Mouse (Mus musculus): ENCODE measurements around the gene Skil. TPM values are rescaled to one million over a fixed set of nuclear protein-coding genes. Genes with fewer than 3 reads are reported as not detected.
"Not testable (repeated sequence)": the region's sequence is repeated elsewhere in the genome, so short reads cannot be mapped to it uniquely, and the experiment has no call there.

The Skil gene
- total RNA-seq, 2 experiments from 2014 or later: 9.6 to 10.5 TPM

DNA sequence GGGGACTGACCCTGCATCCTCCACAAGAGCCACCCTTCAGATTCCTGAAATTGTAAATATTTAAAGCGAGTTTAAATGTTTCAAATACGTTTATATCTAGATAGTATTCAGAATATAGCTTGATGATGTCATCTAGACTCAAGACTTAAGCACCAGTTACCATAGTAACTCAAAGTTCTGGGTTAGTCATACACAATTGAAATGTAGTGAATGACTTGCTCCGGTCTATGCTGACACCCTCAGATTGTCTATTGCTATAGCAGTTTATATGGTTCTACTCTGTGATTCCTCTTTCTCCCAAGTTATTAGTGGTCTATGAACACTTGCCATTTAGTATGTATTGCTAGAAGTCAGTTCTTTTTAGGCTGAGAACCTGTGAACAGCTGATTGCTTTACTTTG, 14.2 kb downstream of the Skil start:
- no peak for DNase-seq
- intact Hi-C loops (cut with DNase I): no loop called here

DNA sequence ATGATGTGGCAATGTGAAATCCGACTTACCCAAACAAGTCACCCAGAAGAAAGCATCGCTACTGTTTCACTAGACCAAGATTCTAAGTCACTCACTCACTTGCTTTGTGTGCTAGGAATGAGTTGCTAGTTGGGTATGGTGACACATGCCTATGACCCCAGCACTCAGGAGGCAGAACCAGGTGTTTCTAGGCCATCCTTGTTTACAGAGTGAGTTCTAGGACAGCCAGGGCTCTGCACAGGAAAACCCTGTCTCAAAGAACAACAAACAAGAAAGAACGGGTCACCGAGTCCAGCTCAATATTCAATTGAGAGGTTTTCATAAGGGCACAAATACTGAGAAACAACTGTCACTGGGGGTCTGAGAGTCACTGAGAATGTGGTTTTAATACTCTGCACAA, 28.2 kb downstream of the Skil start:
- intact Hi-C loops (cut with DNase I): no loop called here
- DNase-seq: no peak

DNA sequence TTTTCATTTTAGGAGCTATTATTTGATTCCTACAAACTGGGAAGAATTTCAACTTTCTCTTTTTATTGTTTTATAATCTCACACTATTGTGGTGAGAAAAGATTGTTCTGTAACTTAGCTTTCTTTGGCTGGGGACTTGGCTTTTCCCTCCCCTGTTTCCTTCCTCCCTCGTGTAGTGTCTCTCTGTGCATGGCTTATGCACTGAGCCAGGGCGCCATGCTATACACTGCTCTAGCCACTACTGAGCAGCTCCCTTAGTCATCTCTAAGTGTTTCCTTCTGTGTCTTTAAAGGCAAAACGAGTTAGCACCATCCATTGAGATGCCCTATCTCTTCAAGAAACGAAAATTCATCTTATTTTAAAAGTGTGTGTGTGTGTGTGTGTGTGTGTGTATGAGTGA, 31.4 kb downstream of the Skil start:
- intact Hi-C loops (cut with DNase I): no loop called here
- no peak for DNase-seq

DNA sequence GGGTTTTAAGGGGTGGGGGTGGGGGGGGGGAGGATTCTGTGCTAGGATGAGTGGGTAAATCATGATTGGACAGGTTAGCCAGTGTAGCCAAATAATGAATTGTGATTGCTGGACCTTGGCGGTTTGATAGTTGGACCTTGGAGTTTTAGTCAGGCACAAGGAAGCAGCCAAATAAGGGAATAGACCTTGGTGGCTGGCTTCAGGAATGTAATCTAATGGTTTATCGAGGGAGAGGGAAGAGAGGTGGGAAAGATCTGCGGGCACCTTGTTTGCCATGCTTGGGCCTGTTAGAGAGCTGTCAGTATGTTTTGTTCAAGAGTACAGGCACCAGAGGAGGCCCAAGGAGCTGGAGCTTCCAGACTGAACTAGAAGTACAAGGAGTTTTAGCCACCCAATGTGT, 32.0 kb downstream of the Skil start:
- no peak for DNase-seq
- intact Hi-C loops (cut with DNase I): no loop called here

DNA sequence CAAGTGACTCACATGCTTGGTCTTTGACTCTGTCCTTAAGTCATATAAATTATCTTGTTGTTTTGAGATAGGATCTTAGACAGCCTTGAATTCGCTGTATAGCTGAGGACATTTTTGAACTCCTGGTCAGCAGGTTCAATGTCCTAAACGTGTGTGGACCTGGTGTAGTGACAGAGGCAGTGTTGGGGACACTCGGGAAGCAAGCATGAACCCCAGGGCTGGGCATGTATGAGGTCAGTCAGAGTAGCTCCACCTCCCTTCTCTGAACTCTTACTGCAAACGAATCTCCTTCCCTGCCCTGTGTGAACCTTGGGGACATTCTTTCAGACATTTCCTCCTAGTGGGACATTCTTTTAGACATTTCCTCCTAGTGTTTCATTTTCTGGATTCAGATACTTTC, 34.9 kb downstream of the Skil start:
- intact Hi-C loops (cut with DNase I): no loop called here

DNA sequence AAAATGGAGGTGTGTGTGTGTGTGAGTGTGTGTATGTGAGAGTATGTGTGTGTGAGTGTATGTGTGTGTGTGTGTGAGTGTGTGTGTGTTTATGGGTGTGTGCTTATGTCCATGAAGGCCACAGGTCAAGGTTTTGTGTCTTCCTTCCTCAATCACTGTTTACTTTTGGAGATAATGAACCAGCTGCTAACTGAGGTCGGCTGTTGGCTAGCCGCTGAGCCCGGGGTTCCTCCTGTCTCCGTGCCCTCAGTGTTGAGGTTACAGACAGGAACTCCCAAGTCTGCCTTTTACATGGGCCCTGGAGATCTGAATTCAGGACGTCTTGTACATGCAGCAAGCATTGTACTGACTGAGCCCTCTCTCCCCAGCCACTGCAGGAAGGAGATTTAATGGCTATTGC, 38.8 kb downstream of the Skil start:
- intact Hi-C loops (cut with DNase I): no loop called here
- no peak for DNase-seq

More for the DNA sequence above, 34.9 kb downstream of the Skil start:
- DNase-seq: no peak

DNA sequence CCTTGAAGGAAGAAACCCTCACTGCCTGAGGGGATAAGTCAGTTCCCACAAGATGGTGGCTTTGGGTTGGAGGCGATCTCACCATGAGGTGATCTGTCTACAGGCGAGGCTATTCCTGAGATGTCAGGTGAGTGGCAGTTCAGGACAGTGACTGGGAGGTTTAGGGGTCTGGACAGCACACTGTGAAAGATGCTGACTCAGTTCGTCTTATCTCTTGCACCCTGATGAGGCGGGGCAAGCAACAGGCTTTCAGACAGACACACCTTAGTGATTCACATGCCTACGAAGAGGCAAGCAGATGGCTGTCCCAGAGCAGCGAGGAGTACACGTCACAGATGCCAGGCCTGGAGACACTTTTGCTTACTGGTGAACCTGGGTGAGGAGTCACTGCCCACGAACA, 39.4 kb downstream of the Skil start:
- intact Hi-C loops (cut with DNase I): no loop called here
- no peak for DNase-seq

DNA sequence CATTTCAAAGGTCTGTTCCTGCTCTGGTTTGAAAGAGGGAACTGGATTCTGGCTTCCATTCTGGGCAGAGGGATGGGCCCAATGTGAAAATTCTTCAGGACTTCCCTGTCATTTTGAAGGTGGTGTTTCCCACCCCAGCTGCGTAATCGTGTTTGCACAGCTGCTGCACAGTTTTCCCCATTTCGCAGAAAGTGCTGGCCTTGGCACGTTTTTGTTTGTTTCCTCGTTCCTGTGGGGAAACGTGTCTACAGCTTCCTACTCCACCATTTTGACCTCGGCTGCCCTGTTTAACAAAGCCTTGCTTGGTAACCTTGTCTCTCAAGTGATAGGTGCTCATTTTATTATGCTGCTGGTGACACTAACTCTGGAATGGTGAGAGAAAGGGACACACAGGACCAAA, 39.8 kb downstream of the Skil start:
- intact Hi-C loops (cut with DNase I): loop anchor here (5.0 kb wide), 3 partner anchors 42 to 537 kb away; partner anchors contain the start of genes Actrt3 and Lrrc31

DNA sequence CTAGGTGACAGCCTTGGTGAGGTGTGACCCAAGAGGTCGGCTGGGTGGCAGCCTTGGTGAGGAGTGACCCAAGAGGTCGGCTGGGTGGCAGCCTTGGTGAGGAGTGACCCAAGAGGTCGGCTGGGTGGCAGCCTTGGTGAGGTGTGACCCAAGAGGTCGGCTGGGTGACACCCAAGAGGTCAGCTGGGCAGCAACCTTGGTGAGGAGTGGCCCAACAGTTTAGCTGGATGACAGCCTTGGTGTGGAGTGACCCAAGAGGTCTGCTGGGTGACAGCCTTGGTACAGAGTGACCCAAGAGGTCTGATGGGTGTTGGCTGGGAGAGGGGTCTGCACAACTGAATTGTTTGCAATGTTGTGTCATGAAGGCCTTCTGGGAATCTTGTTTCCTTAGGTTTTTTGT, 41.7 kb downstream of the Skil start:
- DNase-seq: not testable (repeated sequence)
- intact Hi-C loops (cut with DNase I): loop anchor here (5.0 kb wide), 3 partner anchors 44 to 539 kb away; partner anchors contain the start of genes Actrt3 and Lrrc31

More for the DNA sequence above, 39.8 kb downstream of the Skil start:
- DNase-seq: no peak

DNA sequence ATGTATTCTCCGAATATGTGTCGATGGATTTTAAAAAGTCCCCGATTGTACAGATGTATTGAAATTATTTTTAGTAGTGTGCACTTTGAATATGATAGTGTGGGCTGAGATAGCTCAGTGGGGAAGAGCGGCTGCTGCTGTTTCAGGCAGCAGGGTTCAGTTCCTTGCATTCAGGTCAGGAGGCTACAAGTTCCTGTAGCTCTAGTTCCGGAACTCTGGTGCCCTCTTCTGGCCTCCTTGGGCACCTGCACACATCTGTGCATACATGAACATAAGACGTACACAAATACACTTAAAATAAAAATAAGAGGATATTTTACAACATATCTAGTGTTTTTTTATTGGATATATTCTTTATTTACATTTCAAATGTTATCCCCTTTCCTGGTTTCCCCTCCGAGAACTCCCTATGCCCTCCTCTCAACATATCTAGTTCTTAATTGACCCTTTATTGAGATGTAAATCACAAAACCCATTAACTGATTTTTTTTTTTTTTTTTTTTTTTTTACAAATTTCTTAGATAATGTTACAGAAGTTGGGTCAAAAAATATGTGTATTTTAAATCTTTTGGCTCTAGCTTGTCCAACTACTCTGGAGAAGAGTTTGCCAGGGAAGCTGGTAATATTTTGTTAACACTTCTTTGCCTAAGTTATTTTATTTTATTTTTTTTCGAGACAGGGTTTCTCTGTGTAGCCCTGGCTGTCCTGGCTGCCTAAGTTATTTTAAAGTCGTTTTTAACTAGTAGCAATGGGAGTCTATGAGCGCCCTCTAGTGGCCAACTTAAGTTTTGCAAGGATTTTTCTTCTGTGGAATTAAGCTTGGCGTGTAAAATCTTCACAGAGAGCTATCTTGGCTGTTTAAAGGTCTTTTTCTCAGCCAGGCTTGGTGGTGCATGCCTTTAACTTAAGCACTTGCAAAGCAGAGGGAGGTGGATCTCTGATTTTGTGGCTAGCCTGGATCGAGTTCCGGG, 43.9 kb downstream of the Skil start:
- peak in 1 of 2 experiments; percentile 53 for DNase-seq
- intact Hi-C loops (cut with DNase I): loop anchor here (2.0 to 5.0 kb wide), 4 partner anchors 46 to 541 kb away; partner anchors contain the start of genes Actrt3 and Lrrc31

DNA sequence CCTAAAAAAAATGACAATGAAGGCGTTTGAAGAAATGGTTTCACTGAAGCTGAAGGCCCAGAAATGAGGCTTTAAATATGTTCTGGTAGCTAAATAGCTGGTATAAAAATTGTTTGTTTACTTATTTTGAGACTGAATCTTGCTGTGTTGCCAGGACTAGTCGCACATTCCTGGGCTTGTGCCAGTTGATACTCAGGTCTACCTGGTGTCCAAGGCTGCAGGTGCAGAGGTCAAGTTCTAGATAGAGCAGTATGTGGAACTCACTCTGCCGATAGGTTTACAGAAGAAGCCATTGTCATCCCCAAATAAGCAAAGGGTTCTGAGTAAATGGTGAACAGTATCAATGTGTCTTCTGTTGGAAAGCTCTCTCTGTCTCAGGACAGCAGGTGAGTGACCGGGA, 46.8 kb downstream of the Skil start:
- intact Hi-C loops (cut with DNase I): no loop called here

DNA sequence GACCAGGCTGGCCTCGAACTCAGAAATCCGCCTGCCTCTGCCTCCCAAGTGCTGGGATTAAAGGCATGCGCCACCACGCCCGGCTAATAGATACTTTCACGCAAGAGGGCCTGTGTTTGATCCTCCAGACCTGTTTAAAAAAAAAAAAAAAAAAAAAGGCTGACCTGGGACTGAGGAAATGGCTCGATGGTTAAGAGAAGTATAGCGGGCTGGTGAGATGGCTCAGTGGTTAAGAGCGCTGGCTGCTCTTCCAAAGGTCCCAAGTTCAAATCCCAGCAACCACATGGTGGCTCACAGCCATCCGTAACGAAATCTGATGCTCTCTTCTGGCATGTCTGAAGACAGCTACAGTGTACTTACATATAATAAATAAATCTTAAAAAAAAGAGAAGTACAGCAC, 50.4 kb downstream of the Skil start:
- intact Hi-C loops (cut with DNase I): loop anchor here (5.0 kb wide), 1 partner anchor 312 kb away; no protein-coding TSS in a partner anchor
- not testable (repeated sequence) for DNase-seq

More for the DNA sequence above, 46.8 kb downstream of the Skil start:
- DNase-seq: no peak

DNA sequence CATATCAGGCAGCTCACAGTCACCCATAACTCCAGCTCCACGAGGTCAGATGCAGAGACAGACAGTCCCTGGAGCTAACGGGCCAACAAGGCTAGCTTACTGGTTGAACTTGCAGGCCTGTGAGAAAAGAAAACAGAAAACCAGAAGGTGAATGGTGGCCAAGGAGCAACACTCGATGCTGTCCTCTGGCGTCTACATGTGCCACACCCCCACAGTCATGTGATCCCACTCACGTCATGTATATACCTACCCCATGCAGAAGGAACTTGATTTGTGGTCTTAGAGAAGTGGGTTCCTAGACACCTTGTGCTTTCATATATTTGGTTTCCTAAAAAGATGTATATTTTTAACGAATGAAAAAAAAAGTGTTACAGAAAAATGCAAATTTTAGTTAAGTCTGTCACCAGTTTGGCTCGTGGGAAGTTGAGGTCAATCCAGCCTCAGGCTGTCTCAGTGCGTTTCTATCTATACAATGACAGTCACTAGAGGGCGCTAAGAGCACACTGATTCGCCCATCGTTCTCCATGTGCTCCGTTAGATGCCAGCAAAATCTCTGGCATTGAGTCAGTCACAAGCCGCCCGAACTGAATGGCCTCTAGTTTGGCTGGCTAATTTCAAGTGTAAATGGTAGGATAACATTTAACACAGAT, 50.9 kb downstream of the Skil start:
- intact Hi-C loops (cut with DNase I): loop anchor here (2.0 to 5.0 kb wide), 2 partner anchors 312 to 457 kb away; no protein-coding TSS in a partner anchor
- DNase-seq: peak; percentile 31 to 65

DNA sequence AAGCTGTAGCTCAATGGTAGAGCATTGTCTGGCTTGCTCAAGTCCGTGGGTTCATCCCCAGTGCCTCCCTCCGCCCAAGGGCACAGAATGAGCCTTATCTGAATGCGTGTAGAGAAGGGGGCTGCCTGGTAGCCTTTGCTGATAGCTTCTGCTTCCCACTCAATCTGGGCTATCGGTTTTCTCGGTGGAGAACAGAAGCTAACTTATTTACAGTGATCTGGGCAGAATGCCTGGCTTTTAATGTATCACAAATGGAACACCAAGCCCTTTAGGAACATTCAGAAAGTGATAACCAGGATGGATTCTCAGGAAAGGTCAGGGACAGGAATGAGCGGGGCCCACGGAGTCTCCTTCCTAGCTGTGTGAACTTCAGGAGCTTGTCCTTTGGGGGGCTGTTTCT, 53.7 kb downstream of the Skil start:
- intact Hi-C loops (cut with DNase I): loop anchor here (5.0 kb wide), 1 partner anchor 309 kb away; no protein-coding TSS in a partner anchor
- DNase-seq: no peak

DNA sequence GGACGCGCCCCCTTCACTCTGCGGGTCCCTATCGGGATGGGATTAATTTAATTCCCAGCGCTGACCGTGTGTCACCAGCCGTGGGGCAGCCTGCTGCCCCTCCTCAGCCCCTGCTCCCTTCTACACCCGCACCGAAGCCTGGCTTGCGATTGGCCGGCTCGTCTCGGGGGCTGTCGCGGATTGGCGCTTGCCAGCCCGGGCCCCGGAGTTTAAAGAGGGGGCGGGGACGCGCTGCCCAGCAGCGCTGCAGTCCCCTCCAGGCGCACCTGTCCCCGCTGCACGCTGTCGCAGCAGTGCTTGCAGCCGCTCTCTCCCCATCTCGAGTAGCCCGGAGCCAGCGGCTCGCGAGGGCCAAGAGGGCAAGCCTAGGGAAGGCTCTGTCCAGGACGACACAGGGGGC, 54.8 kb downstream of the Skil start, which contains the start of gene Cldn11:
TSS of gene Cldn11 (plus strand) at position 215 of the 400 bp plus-strand sequence.
- intact Hi-C loops (cut with DNase I): loop anchor here (5.0 kb wide), 1 partner anchor 308 kb away; no protein-coding TSS in a partner anchor
- DNase-seq: no peak

DNA sequence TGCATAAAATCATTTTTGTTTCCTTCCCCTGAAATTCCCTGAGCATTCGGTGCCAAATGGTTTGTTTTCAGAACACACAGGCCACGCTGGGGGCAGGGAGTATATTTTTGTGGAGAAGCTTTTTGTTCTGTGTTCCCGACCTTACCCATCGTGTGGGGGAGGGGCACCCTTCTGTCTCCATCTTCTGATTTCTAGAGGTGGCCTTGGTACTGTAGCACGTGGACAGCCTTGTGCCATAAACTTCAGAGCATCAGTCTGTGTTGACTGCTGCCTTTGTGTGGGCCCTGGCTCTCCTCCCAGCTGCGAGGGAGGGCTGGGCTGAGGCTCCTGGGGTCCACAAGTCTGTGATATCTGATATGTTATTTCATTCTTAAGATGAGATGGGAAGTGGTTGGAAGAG, 57.2 kb downstream of the Skil start:
- no peak for DNase-seq
- intact Hi-C loops (cut with DNase I): no loop called here

DNA sequence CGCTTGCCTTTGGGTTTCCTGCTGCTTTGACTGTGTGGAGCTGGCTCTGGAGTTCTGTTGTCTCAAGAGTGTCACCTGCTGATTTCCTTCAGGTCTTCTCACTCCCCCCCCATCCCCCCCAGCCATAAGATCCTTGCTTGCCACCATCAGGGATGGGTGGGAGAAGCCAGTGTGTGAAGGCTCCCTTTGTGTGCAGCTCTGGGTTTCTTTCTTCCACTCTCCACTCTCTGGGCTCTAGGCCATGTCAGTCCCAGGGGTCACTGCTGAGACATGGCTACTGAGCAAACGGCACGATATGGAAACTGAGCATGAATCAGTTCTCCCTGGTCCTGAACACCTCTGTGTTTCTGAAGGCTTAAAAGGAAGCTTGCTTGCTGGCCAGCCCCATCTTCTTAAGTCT, 61.3 kb downstream of the Skil start:
- intact Hi-C loops (cut with DNase I): no loop called here
- no peak for DNase-seq

DNA sequence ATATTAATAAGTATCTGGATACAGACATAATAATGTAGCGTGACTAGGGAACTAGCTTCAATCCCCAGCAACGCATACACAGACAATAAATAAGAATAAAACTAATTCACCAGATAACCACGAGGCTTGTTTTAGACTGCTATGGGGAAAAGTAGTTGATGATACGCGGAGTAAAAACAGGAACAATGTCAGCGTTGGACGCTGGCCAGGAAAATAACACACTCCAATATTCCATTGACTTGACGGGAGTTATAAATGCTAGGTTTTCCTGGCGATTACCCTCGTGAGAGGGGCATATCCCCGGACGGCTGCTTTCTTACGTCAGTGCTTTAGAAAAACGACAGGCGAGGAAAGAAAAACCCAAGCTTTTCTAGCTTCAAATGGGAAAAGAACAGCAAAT, 62.9 kb downstream of the Skil start:
- intact Hi-C loops (cut with DNase I): no loop called here
- no peak for DNase-seq

DNA sequence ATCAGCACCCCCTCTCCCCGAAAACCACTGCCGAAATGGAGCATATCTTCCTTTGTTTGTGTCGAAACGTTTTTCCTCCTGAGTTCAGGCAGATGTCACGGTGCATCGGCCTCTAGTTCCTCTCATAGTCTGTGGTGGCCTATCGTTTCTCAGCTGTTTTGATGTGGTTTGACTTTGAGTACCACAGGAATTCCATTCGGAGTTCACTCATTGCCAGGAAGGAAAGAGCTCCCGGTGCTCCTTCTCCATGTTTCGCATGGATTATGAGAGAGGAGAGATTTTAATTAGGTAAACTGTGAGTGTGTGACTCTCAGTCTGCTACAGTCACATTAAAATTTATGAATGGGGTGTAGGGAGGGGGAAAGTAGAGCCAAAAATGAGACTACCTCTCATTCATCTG, 65.2 kb downstream of the Skil start:
- intact Hi-C loops (cut with DNase I): no loop called here

DNA sequence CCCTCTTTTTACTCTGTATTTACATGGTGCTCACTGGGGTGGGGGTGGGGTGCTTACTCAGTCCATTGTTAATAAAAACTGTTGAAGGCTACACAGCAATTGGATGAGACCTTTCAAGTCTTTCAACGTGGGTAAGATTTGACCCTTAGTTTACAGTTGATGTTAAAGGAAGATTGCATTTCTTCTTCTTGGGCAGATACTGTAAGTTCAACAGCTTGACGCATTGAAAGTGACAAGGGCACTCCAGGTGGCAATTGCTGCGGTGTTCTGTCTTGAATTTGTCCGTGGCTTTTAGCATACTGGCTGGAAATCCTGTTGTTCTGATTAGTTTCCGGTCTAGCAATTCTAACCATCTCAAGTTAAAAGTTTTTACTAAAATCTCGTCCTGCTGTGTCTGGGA, 66.5 kb downstream of the Skil start:
- intact Hi-C loops (cut with DNase I): no loop called here
- no peak for DNase-seq

More for the DNA sequence above, 65.2 kb downstream of the Skil start:
- DNase-seq: no peak

DNA sequence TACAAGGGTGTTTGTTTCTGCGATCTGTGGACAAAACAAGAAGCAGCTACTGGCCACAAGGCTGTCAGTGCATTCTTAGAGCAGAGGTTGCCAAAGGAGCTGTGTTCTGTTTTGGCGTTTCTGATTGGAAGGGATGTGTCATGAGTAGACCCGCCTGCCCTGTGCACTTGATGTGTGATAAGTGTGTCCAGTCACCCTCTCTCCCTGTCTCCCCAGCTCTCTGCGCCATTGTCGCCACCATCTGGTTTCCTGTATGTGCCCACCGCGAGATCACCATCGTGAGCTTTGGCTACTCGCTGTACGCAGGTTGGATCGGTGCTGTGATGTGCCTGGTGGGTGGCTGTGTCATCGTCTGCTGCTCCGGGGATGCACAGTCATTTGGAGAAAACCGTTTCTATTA, 68.0 kb downstream of the Skil start:
- intact Hi-C loops (cut with DNase I): no loop called here
- DNase-seq: no peak

Data from gastrocnemius, postnatal 36 days (tissue).